Mouse (Mus musculus) ES-Bruce4 (cell line): ENCODE results near the gene Mid1.

Experiments used
- CTCF ChIP-seq: IDR thresholded peaks from one replicate; pipeline ENCODE4 v1.8.1; 2011; ENCODE audit warnings: low read depth, low read length
- POLR2A ChIP-seq: IDR thresholded peaks from one replicate; pipeline ENCODE4 v1.8.1; 2011; ENCODE audit warnings: low read length; ENCODE audit not compliant: insufficient read depth

- TF ChIP-seq POLR2A (no peak), CTCF (no peak)
Measured at GRCm38 (mm10) chrX:169830052-169830451, 145.1 kb downstream of the Mid1 start.
